Mouse (Mus musculus) common myeloid progenitor, adult 5-6 weeks (primary cell): Measurements from ENCODE around the gene Nup188. TPM values are rescaled to one million over a fixed set of nuclear protein-coding genes. Genes with fewer than 3 reads are reported as not detected.

Source experiments
- ATAC-seq: replicated peaks from 2 replicates; pipeline ENCODE4 v1.8.0; 2016; ENCODE audit warnings: low read depth, mild to moderate bottlenecking, moderate TSS enrichment, inconsistent platforms; ENCODE audit not compliant: poor library complexity, severe bottlenecking
- total RNA-seq: library from RNA; stranded (forward); fragments of 200-1000, 187-1606 nt; gene quantifications from 2 replicates; pipeline ENCODE4 v1.2.3, GENCODE M21; 2017

The Nup188 gene
- total RNA-seq, 1 experiment from 2014 or later = 31.6 TPM

GRCm38 (mm10) chr2:30280743-30281142 lies 5.5 kb upstream of the Nup188 start, which contains the start of gene Gm28038:
Gene Gm28038, plus strand, starts transcription at chr2:30281043.
- ATAC-seq = no peak

GRCm38 (mm10) chr2:30281651-30282050 lies 4.5 kb upstream of the Nup188 start:
- no peak for ATAC-seq

- ATAC-seq = no peak
These were observed 3.0 kb upstream of the Nup188 start for GRCm38 (mm10) chr2:30283193-30283592.

DNA sequence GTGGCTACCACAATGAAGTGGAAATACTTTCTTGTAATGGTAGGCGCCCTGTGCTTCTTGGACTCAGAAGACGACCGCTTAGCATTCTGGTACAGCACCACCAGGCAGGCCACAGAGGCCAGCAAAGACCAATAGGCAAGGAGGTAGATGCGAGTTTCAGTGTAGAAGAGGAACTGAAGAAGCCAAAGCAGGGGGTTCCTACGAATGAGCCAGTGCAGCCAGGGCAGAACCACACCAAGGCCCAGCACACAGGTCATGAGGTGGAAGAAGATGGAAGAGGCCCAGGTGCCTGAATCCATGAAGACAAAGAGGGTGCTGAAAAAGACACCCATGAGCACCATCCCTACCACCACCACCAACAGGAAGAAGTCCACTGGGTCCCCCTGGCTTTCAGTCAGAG lies 1.2 kb upstream of the Nup188 start:
- no peak for ATAC-seq

- ATAC-seq = peak; percentile 34
These were observed 598 bp upstream of the Nup188 start for GRCm38 (mm10) chr2:30285416-30286181.

DNA sequence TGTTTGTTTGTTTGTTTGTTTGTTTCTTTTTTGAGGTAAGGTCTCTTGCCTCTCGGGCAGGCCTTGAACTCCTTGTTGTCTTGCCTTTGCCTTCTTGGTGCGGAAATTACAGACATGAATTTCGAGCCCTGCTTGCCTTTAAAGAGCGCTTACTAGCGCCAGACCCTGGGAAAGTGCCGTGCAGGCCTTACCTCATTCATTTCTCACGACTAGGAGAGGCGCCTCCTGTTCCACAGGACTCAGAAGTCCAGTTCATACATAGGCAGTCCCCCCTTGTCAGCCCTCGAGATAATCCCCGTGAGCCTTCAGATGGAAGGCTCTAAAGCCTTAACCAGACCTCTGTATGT lies 803 bp downstream of the Nup188 start:
- ATAC-seq = no peak

- ATAC-seq = no peak
These were observed 13.3 kb downstream of the Nup188 start for GRCm38 (mm10) chr2:30299525-30299924.

- ATAC-seq = no peak
These were observed 13.8 kb downstream of the Nup188 start for GRCm38 (mm10) chr2:30299966-30300365.

GRCm38 (mm10) chr2:30306087-30306486 lies 19.9 kb downstream of the Nup188 start:
- ATAC-seq = no peak

DNA sequence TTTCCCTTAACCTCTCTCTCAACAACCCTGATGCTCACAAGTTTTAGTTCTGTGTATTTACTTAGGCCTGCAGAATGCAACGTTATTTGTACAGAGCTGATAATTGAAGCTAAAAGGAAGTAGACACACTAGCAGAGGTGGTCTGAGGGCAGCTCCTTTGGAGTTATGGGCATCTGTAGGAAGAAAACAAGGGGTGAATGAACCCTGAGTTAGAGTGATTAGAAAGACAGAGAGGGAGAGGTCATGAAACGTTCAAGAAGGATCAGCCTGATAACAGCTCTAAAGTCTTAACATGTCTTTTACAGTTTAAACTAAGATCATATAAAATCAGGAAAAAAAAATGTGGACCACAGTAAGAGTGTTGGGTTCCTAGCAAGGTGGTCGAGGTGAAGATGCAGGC lies 23.2 kb downstream of the Nup188 start:
- ATAC-seq = no peak

- no peak for ATAC-seq
These were observed 25.3 kb downstream of the Nup188 start for GRCm38 (mm10) chr2:30311481-30311880.

- ATAC-seq = no peak; the same call in 1 of the 2 replicates
These were observed 29.9 kb downstream of the Nup188 start for GRCm38 (mm10) chr2:30316136-30316535.

GRCm38 (mm10) chr2:30316955-30317354 lies 30.8 kb downstream of the Nup188 start:
- ATAC-seq = no peak

DNA sequence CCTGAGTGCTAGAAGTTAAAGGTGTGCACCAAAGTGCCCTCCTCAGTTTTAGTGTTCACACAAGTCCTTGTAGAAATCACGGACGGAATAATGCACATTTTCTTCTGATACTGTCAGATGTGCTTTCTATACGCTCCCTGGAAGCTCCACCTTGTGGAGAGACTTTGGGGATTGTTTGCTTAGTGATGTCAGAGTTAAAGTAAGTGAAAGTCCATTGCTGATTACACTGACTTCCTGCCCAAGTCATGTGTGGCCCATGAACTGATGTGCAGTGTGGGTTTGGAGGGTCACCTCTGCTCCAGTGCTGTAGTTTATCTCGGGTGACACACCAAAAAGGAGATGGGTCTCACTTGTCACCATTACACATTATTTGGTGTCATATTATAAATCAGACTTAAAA lies 33.1 kb downstream of the Nup188 start:
- no peak for ATAC-seq

DNA sequence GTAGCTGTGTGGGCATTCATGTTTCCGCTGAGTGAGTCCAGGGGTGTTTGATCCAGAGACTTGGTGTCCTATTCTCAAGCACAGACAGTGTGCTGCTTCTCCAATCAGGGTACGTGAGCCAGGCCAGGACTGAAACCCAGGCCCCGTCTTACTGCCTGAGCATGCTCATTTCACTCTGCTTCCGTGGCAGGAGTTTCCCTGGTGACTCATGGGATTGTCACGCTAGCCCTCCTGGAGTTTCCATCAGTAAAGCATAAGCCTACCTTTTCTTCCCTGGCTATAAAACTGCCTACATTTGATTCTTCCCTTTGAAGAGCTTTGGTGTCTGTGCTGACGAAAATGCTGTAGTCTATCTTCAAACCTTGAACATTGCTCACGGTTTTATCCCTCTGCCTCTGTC lies 36.9 kb downstream of the Nup188 start:
- ATAC-seq = no peak

- no peak for ATAC-seq
These were observed 39.1 kb downstream of the Nup188 start for GRCm38 (mm10) chr2:30325296-30325695.

DNA sequence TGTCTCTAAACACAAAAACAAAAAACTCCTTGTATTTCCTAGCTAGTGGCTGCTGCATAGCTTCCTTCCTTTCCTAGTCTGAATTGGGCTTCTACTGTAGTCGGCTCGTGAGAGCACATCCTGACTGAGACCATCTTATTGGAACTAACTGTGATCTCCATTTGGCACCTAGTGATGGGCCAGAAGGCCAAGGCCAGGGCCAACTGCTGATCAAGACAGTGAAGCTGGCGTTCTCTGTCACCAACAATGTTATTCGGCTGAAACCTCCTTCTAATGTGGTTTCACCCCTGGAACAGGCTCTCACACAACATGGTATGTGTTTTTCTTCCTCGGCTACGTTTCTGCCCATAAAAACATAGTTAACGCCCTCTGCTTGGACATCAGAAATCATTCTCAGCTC lies 41.1 kb downstream of the Nup188 start:
- ATAC-seq = no peak

DNA sequence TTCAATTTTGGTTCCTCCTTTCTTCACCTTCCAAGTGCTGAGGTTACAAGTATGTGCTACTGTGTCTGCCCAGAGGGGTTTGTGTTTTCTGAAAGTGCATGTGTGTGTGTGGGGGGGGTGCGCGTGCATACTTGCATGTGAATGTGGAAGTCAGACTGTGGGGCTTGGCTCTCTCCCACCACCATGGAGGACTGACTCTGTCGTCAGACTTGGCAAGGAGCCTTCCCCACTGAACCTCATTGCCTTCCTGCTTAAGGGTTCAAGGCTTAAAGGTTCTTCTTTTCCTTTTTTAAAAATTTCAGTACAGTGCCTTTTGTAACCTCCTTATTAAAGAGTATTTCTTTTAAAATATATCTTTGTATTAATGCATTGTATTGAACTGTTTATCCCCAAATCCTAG lies 42.6 kb downstream of the Nup188 start:
- ATAC-seq = no peak

- no peak for ATAC-seq
These were observed 49.1 kb downstream of the Nup188 start for GRCm38 (mm10) chr2:30335324-30335723.

- ATAC-seq = no peak
These were observed 50.1 kb downstream of the Nup188 start for GRCm38 (mm10) chr2:30336174-30336915.

GRCm38 (mm10) chr2:30337179-30337578 lies 51.0 kb downstream of the Nup188 start:
- no peak for ATAC-seq

DNA sequence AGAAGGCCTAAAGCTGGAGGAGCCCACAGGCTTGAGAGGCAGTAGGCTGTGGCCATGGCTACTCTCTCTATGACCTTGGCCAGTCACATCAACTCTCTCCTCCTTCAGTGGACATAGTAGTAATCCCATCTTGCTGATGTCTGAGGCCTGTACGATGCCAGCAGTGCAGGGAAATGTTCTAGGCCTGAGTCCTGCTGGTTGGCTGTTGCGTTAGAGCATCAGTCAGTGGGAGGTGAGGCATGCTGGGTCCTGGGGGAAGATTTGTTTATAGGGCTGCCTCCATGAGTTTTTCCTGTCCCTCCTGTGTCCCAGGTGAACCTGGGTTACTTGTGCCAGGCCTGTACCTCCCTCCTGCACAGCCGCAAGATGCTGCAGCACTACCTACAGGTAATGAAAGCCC lies 55.9 kb downstream of the Nup188 start:
- ATAC-seq = no peak
